Mouse (Mus musculus) urinary bladder, adult 2 months (tissue): ENCODE results near the gene Atf5. TPM values are rescaled to one million over a fixed set of nuclear protein-coding genes. Genes with fewer than 3 reads are reported as not detected.
A peak's percentile ranks its signal among the peaks of the same experiment; 100 is the strongest.

Experiments
- DNase-seq: peaks from one replicate; pipeline ENCODE4 v3.0.0; 2022; ENCODE audit warnings: low spot score
- polyA plus RNA-seq: library from polyadenylated mRNA; depleted of rRNA; stranded (reverse); fragments of >200 nt; gene quantifications from 2 replicates; pipeline ENCODE4 v1.2.3, GENCODE M21; 2012

The Atf5 gene
- polyA plus RNA-seq, 1 experiment = 43.4 TPM

- DNase-seq = peak; percentile 17
Measured at GRCm38 (mm10) chr7:44819863-44820262, 3.4 kb upstream of the Atf5 start.

GRCm38 (mm10) chr7:44819391-44819790, 2.9 kb upstream of the Atf5 start:
- peak; percentile 6 for DNase-seq

- peak; percentile 30 for DNase-seq
Measured at GRCm38 (mm10) chr7:44818751-44819235, 2.3 kb upstream of the Atf5 start.

GRCm38 (mm10) chr7:44818164-44818563, 1.7 kb upstream of the Atf5 start:
- peak; percentile 12 for DNase-seq

- peak; percentile 15 for DNase-seq
Measured at GRCm38 (mm10) chr7:44817441-44817840, 983 bp upstream of the Atf5 start.

- DNase-seq = peak; percentile 97
Measured at GRCm38 (mm10) chr7:44815721-44816469, 563 bp downstream of the Atf5 start, which contains the start of the genes Nup62 and Il4i1. TSS of gene Nup62 (plus strand) at chr7:44816088. TSS of gene Il4i1 (plus strand) at chr7:44816387.

- peak; percentile 28 for DNase-seq
Measured at GRCm38 (mm10) chr7:44814952-44815553, 1.4 kb downstream of the Atf5 start.

GRCm38 (mm10) chr7:44814423-44814822, 2.0 kb downstream of the Atf5 start:
- no peak for DNase-seq

- peak; percentile 5 for DNase-seq
Measured at GRCm38 (mm10) chr7:44813985-44814384, 2.5 kb downstream of the Atf5 start.

GRCm38 (mm10) chr7:44812651-44813325, 3.7 kb downstream of the Atf5 start:
- DNase-seq = peak; percentile 23

- DNase-seq = peak; percentile 4
Measured at GRCm38 (mm10) chr7:44810819-44811557, 5.5 kb downstream of the Atf5 start.

GRCm38 (mm10) chr7:44810365-44810764, 6.1 kb downstream of the Atf5 start:
- peak; percentile 10 for DNase-seq

- DNase-seq = no peak
Measured at GRCm38 (mm10) chr7:44809466-44809865, 7.0 kb downstream of the Atf5 start.

- DNase-seq = no peak
Measured at GRCm38 (mm10) chr7:44808927-44809326, 7.5 kb downstream of the Atf5 start.

- no peak for DNase-seq
Measured at GRCm38 (mm10) chr7:44792781-44793180, 23.7 kb downstream of the Atf5 start.

- DNase-seq = peak; percentile 10
Measured at GRCm38 (mm10) chr7:44790066-44790465, 26.4 kb downstream of the Atf5 start.

GRCm38 (mm10) chr7:44789531-44789930, 26.9 kb downstream of the Atf5 start:
- DNase-seq = peak; percentile 9

GRCm38 (mm10) chr7:44780101-44780500, 36.4 kb downstream of the Atf5 start:
- no peak for DNase-seq

- no peak for DNase-seq
Measured at GRCm38 (mm10) chr7:44776849-44777498, 39.5 kb downstream of the Atf5 start.

GRCm38 (mm10) chr7:44772591-44773204, 43.8 kb downstream of the Atf5 start:
- no peak for DNase-seq
